Mouse (Mus musculus) embryonic facial prominence, embryonic 12.5 days (tissue): ENCODE data around the gene Rgcc. TPM values are rescaled to one million over a fixed set of nuclear protein-coding genes. Genes with fewer than 3 reads are reported as not detected.

Experiments
- polyA plus RNA-seq: library from polyadenylated mRNA; unstranded; fragments of >200 nt; fragmentation: Nextera tagmentation; extraction: Ambion mirVana; gene quantifications from 2 replicates; pipeline ENCODE4 v1.2.1, GENCODE M21; 2016

Rgcc gene
- polyA plus RNA-seq, 1 experiment from 2014 or later: 62.5 TPM

Other genes starting within 250 kb of the Rgcc start
- gene Zfp957, start 54.3 kb downstream of the Rgcc start, polyA plus RNA-seq: not detected in 2 replicates
- 48.5 and 50.1 TPM in 2 replicates for gene Naa16, start 89.1 kb upstream of the Rgcc start, polyA plus RNA-seq
- 9.7 and 10.3 TPM in 2 replicates for gene Mtrf1, start 96.1 kb upstream of the Rgcc start, polyA plus RNA-seq
- 21.0 and 21.2 TPM in 2 replicates for gene Kbtbd7, start 124.9 kb upstream of the Rgcc start, polyA plus RNA-seq
- gene Kbtbd6, start 150.2 kb upstream of the Rgcc start, polyA plus RNA-seq: 3.8 and 4.0 TPM in 2 replicates
- gene Elf1, start 179.5 kb upstream of the Rgcc start, polyA plus RNA-seq: 12.4 and 12.7 TPM in 2 replicates
- 51.1 and 54.1 TPM in 2 replicates for gene Wbp4, start 179.9 kb upstream of the Rgcc start, polyA plus RNA-seq